Mouse (Mus musculus) adrenal gland, adult 2 months (tissue): ENCODE data around the gene Lrrc43. TPM values are rescaled to one million over a fixed set of nuclear protein-coding genes. Genes with fewer than 3 reads are reported as not detected.
"Not testable (repeated sequence)": the region's sequence is repeated elsewhere in the genome, so short reads cannot be mapped to it uniquely, and the experiment has no call there.

Experiments used
- DNase-seq: peaks from one replicate; pipeline ENCODE4 v3.0.0; 2021
- long read RNA-seq: library from polyadenylated mRNA; stranded (forward); transcript quantifications from one replicate; pipeline ENCODE4 v2.0.0, GENCODE M21; 2021
- polyA plus RNA-seq: library from polyadenylated mRNA; depleted of rRNA; stranded (reverse); fragments of >200 nt; gene quantifications from 2 replicates; pipeline ENCODE4 v1.2.3, GENCODE M21; 2012; rRNA removed
- total RNA-seq, 2 experiments: library from RNA; stranded (reverse); gene quantifications; 2 replicates each; pipeline ENCODE4 v1.2.3; 2021

The Lrrc43 gene
- total RNA-seq: not detected
- polyA plus RNA-seq: not detected in 2 replicates
- long read RNA-seq: 0 reads

DNA sequence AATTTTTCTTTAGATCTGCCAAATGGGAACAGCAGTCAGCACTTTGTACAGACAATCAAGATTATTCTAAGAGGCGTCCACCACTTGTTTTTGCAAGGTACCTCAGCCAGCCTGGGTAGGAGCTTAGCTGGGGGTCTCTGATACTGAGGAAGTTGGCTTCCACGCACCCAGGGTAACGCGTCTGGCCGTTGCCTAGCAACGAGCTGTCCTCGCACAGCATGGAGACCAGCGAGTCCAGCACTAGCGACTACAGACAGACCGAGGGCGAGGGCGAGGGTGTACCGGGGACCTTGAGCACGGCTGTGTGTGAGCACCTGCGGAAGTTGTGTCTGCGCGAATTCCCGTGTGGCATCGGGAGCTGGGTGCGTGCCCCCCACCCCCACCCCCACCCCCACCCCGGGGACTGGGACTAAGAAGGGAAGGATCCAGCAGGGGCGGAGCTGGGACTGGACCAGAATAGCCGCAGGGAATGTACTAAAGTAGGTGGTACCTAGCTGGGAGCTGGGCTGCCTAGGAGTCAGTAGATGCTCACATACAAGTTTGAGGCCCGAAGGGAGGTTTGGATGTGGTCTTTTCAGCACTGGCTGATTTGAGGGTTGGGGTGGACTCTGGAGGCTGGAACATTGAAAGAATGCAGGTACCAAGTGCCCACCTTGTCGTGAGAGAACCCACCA, at the start of gene Lrrc43, which contains the start of gene Il31:
Gene Lrrc43 (plus strand): TSS at position 194 of the 674 bp plus-strand sequence.
Gene Il31 (minus strand): TSS at position 378 of the 674 bp plus-strand sequence.
- DNase-seq: no peak

DNA sequence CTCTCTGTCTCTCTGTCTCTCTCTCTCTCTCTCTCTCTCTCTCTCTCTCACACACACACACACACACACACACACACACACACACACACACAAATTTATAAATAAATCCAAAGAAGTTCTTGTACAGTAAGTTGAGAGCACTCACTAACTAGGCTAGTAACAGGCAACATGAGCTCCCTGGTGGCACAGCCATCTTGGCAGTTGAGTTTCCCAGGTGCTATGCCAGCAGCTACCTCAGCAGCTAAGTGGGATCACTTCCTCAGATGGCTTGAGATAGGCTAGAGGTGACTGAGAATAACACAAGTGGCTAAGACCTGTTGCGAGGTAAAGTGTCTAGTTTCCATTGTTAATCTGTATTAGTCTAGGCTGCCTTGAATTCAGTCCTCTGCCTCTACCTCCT, 49.8 kb upstream of the Lrrc43 start:
- no peak for DNase-seq

- DNase-seq: peak; percentile 29
Measured at GRCm38 (mm10) chr5:123439941-123440340, 49.2 kb upstream of the Lrrc43 start.

GRCm38 (mm10) chr5:123440664-123441063, 48.4 kb upstream of the Lrrc43 start:
- DNase-seq: no peak

DNA sequence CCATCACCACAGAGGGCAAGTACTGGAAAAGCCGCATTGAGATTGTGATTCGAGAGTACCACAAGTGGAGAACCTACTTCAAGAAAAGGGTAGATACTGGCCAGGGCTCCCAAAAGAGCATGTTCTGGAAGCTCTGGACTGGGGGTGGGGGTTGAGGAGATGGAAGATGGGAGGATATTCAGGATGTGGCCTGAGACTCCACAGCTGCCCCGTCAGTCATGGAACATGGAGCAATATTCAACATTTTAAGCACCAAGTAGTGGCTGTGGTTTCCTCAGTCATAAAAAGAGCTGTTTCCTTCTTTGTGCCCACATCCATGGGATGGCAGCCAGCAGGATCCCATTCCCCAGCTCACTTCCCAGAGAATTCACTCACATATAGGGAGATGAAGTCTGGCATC, 46.8 kb upstream of the Lrrc43 start:
- no peak for DNase-seq

- DNase-seq: peak; percentile 69
Measured at GRCm38 (mm10) chr5:123444069-123444468, 45.0 kb upstream of the Lrrc43 start.

GRCm38 (mm10) chr5:123444849-123445334, 44.2 kb upstream of the Lrrc43 start:
- DNase-seq: no peak

DNA sequence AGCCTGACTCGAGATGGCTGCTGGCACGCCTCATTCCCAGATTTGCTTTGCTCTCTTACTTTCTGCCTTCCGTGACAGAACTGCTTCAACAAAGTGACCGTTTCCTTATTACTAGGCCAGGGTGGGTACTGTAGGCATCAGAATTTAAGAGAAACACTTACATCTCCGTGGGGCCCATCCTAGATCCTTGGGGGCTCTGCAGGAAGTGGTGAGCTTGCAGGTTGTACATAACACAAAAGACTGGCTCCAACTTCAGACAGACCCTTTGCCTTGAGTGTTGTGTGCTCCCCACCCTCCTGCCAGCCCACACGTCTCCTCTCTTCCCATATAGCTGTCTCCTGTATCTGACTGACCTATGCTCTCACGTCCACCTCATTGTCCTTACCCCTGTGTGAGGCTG, 37.2 kb upstream of the Lrrc43 start:
- no peak for DNase-seq

DNA sequence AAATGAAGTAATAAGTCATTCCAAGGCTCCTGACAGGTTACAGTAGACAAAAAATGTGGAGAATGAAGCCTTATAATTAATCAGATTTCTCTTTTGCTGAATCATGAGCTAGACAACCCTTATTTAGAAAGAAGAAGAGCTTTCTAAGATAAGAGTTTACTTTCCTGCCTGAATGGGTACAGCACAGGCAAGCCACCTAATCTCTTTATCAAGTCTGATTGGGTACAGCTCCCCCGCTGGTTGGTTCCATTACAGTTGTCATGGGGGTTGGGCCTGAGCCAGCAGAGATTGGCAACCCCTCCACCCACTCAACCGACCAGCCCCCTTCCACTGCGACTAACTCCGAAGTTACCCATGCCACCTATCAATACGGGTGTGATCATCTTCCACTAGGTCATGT, 27.7 kb upstream of the Lrrc43 start:
- DNase-seq: no peak

- no peak for DNase-seq
Measured at GRCm38 (mm10) chr5:123464638-123465037, 24.5 kb upstream of the Lrrc43 start.

DNA sequence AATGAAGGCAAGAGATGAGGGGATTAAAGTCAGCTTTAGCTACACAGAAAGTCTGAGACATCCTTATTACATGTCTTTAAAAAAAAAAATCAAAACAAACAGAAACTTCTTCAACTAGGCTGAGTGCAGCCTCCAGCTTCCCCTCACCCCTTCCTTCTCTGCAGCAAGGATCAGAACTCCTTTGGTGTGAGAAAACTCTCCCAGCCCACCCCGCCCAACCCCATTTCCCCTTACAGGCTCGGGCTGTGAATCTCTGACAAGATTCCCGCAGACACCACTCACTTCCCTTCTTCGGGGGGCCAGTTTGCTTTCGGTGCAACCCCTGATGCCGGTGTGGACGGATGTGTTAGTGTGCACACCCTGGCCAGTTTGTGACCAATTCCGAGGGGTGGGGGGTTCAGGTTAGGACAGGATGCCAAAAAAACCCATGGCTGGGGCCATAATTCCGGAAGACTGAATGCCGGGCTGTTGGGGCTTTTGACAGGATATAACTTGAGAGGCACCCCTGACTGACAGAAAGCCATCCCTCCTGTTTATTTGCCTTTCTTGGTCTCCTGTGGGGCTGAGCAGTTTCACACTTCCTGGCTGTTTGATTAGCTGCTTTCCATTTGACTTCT, 18.2 kb upstream of the Lrrc43 start:
- no peak for DNase-seq

DNA sequence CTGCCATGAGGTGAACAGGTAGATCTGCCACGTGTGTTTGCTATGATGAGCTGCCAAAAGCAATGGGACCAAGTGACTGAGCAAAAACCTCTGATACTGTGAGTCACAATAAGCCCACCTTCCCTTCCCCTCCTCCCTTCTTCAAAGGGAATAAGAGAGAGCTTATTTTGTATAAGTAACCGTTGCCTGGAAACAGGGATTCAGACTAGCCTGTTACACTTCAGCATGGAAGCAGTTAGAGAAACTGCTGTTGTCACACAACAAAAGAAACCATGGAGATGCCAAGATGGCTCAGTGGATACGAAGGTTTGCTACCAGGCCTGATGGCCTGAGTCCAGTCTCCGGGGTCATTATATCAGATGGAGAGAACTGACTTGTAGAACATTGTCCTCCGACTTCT, 15.3 kb upstream of the Lrrc43 start:
- no peak for DNase-seq

DNA sequence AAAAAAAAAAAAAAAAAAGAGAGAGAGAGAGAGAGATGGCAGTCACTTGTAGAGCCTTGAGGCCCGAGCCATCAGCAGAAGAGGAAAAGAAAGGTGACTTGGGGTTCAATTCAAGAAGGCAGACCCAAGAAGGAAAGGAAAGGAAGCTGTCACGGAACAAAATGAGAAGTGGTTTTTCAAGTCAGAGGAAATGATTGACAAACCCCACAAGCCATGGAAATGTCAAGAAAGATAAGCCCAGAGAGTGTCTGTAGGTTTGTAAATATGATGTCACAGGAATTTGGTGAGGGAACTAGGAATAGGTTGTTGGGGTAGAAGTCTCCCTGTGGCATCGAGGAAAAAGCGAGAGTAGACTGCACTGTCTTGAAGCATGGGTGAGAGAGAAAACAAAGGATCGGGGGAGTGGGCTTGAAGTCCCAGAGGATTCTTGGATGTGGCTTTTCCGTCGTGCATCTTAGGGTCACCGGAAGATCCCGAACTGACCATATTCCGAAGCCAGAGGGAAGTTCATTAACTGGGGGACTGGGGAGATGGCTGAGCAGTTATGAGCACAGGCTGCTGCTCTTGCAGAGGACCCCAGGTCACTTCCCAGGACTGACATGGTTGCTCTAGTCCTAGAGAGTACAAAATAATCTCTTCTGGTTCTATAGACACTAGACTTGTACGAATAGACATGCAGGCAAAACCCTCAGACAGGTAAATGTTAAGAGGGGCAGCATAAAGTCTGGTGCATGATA, 1.3 kb upstream of the Lrrc43 start:
- no peak for DNase-seq

DNA sequence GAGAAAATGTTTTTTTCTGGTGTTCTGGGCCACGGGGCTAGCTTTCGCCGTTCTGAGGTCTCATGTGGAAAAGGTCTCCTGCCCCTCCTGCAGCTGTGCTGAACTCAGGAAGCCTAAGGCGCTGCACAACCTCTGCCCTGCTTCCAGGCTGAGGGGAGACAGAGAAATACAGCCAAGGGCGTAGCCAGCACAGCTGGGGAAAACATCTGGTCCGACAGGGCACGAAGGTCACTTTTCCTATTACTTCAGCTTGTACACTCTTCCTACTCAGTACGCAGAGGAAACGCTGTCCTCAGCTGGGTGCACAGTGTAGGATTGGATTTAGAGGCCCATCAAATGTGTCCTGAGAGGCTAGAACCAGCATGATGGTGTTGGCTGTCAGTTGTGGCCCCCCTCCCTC, 830 bp downstream of the Lrrc43 start:
- no peak for DNase-seq

DNA sequence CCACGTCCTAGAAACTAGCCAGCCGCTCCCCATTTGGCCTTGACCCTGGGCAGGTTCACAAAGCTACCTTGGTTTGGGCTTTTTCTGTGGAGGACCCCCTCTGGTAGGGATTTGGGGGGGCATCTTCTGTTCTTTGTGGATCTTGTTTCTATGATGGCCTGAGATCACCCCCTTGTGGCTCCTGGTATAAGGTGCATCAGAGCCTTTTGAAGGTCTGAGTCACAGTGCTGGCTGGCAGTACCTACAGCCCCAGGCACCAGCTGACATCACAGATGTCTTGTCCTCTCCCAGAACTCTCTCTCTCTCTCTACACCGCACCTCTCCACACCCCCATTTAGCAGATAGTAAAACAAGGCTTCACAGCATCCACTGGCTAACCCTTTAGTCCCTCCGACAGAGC, 10.6 kb downstream of the Lrrc43 start:
- DNase-seq: peak; percentile 56

DNA sequence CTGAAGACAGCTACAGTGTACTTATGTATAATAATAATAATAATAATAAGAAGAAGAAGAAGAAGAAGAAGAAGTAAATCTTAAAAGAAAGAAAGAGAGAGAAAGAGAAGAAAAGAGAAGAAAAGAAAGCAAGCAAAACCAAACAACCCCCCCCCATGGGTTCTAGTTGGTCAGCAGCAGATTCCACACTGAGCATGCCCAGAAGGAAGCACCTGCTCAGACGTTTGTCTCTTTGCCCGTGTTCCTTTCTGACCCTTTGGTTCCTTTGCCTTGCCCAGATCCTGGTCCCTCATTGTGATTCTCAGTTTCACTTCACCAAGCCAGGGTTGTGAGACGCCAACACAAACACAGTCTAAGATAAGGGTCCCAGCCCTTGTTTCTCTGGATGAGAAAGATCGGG, 12.9 kb downstream of the Lrrc43 start:
- DNase-seq: no peak

GRCm38 (mm10) chr5:123507936-123508723, 19.0 kb downstream of the Lrrc43 start:
- DNase-seq: peak; percentile 90

DNA sequence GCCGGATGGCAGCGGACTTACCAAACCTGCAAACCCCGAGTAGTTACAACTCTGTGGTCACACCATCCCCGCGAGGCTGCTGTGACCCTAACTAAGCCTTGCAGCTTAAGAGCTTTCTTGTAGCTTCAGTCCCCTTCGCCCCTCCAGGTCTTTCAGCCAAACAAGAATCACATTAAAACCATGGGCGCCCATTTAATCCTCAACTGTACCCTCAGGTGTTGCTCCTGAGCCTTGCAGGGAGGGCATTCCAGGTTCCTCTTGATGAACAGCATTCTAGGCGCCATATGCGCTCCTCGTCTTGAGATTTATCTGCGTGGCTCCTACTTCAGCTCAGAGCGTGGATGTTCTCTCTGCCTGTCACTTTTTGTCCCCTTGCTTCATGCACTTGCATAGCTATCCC, 19.8 kb downstream of the Lrrc43 start:
- DNase-seq: no peak

DNA sequence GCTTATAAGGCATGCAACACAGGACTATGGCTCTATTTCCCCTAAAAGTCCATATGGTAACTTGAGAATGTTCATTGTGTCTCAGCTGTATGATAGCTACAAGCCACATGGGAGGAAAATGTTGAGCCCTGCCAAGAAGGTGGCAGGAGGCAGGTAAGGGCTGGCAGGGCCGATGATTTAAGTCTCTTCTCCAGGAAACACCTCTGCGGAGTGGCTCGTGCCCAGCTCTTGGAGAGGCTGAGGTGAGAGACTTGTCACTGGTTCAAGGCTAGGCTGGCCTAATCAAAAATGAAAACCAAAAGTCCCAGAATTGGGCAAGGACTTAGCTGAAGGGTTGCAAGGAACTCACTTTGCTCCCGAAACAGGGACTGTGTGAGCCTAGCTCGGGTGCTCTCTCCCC, 21.1 kb downstream of the Lrrc43 start, which contains the start of gene B3gnt4:
Gene B3gnt4 (plus strand): TSS at position 301 of the 400 bp plus-strand sequence.
- DNase-seq: no peak

DNA sequence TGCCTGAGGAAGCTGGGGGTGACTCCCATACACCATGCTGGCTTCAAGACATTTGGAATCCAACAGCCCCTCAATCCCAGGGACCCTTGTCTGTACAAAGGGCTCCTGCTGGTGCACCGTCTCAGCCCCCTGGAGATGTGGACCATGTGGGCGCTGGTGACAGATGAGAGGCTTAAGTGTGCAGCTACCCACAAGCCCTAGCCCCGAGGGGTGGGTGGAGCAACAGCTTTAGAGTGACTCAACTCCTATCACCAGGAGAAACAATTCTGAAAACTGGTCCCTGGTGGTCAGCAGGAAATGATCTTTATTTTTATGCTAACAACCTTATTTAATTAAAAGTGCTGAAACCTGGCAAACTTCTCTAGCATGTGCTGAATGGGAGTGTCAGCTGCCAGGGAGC, 22.3 kb downstream of the Lrrc43 start:
- not testable (repeated sequence) for DNase-seq

- no peak for DNase-seq
Measured at GRCm38 (mm10) chr5:123512102-123512501, 23.0 kb downstream of the Lrrc43 start.

- no peak for DNase-seq
Measured at GRCm38 (mm10) chr5:123514871-123515270, 25.8 kb downstream of the Lrrc43 start.
